Mouse (Mus musculus) brain, embryonic 18.5 days (tissue): ENCODE results near the gene Nepro.

Experiments
- DNase-seq: peaks from one replicate; pipeline ENCODE4 v3.0.0-alpha.2; 2012; ENCODE audit warnings: low read depth, low spot score

The Nepro gene

GRCm38 (mm10) chr16:44724083-44724787, at the start of gene Nepro:
Gene Nepro (plus strand): TSS chr16:44724301.
- DNase-seq, result peak; percentile 86

- no peak for DNase-seq
Measured at GRCm38 (mm10) chr16:44676357-44676756, 47.7 kb upstream of the Nepro start.

GRCm38 (mm10) chr16:44679082-44679481, 45.0 kb upstream of the Nepro start:
- no peak for DNase-seq

- DNase-seq, result no peak
Measured at GRCm38 (mm10) chr16:44679503-44679971, 44.6 kb upstream of the Nepro start.

GRCm38 (mm10) chr16:44680756-44681498, 43.2 kb upstream of the Nepro start:
- DNase-seq, result no peak

- no peak for DNase-seq
Measured at GRCm38 (mm10) chr16:44684646-44685045, 39.5 kb upstream of the Nepro start.

GRCm38 (mm10) chr16:44685401-44685800, 38.7 kb upstream of the Nepro start:
- no peak for DNase-seq

- no peak for DNase-seq
Measured at GRCm38 (mm10) chr16:44686991-44687718, 36.9 kb upstream of the Nepro start.

GRCm38 (mm10) chr16:44687719-44688420, 36.2 kb upstream of the Nepro start:
- DNase-seq, result no peak

GRCm38 (mm10) chr16:44688507-44688906, 35.6 kb upstream of the Nepro start:
- DNase-seq, result no peak

- DNase-seq, result no peak
Measured at GRCm38 (mm10) chr16:44690501-44690900, 33.6 kb upstream of the Nepro start.

- DNase-seq, result no peak
Measured at GRCm38 (mm10) chr16:44691066-44691465, 33.0 kb upstream of the Nepro start.

GRCm38 (mm10) chr16:44691561-44692141, 32.5 kb upstream of the Nepro start:
- no peak for DNase-seq

GRCm38 (mm10) chr16:44692541-44692940, 31.6 kb upstream of the Nepro start:
- DNase-seq, result no peak

- no peak for DNase-seq
Measured at GRCm38 (mm10) chr16:44693695-44694094, 30.4 kb upstream of the Nepro start.

GRCm38 (mm10) chr16:44695214-44695858, 28.8 kb upstream of the Nepro start:
- no peak for DNase-seq

- DNase-seq, result no peak
Measured at GRCm38 (mm10) chr16:44695859-44696620, 28.1 kb upstream of the Nepro start.

- no peak for DNase-seq
Measured at GRCm38 (mm10) chr16:44697473-44698205, 26.5 kb upstream of the Nepro start.

GRCm38 (mm10) chr16:44701155-44701554, 22.9 kb upstream of the Nepro start:
- no peak for DNase-seq
